Mouse (Mus musculus): Measurements from ENCODE around the gene Nrxn1.

DNA sequence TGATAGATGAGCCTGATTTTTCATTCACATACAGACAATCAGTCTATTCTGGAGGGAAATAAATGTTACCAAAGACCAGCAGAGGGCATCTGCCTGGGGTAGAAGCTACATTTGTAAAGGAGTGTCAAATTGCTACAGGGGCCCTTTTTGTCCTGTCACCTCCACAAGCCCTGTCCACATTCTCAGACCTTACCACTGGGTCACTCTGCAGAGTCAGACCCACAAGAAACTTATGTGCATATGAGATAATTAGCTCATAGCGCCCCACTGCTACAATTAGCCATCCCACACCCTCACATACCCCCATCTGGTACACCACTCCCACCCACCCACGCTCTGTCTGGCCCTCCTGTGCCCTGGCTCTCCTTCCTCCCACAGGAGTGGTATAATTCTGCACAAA lies 640.1 kb downstream of the Nrxn1 start:
- TF ChIP-seq CTCF (IDR thresholded peaks at IDR 0.05; ENCODE audit: insufficient read depth, low read depth, low read length), result no peak
- TF ChIP-seq POLR2A (IDR thresholded peaks at IDR 0.05; ENCODE audit: insufficient read depth, low read depth, low read length), result no peak
